Mouse (Mus musculus) kidney, postnatal 0 days (tissue): ENCODE data around the gene Tnrc6c. TPM values are rescaled to one million over a fixed set of nuclear protein-coding genes. Genes with fewer than 3 reads are reported as not detected.

Source experiments
- ATAC-seq: fragments of 200-750 bp; cut with Nextera tagmentation; replicated peaks from 2 replicates; pipeline ENCODE4 v1.8.0; 2017; ENCODE audit warnings: low read depth, moderate number of reproducible peaks, moderate TSS enrichment, moderate library complexity; ENCODE audit not compliant: low FRiP score
- DNase-seq: peaks from one replicate; pipeline ENCODE4 v3.0.0-alpha.2; 2016; ENCODE audit warnings: low spot score
- H3K27ac ChIP-seq: fragments of 300-500 bp; sonication (generic); 2 replicates; pipeline ENCODE4 v1.5.1; 2014; ENCODE audit warnings: mild to moderate bottlenecking
- H3K27me3 ChIP-seq: fragments of 300-500 bp; sonication (generic); 2 replicates; pipeline ENCODE4 v1.6.1; 2014; ENCODE audit warnings: low read length, mixed read lengths; ENCODE audit not compliant: insufficient read depth
- H3K36me3 ChIP-seq: fragments of 300-500 bp; sonication (generic); 2 replicates; pipeline ENCODE4 v1.6.1; 2014; ENCODE audit warnings: low read length, mixed read lengths; ENCODE audit not compliant: insufficient read depth
- H3K4me1 ChIP-seq: fragments of 300-500 bp; sonication (generic); replicated peaks from 2 replicates; pipeline ENCODE4 v1.6.1; 2014; ENCODE audit warnings: antibody characterized with exemption, low read length, mixed read lengths; ENCODE audit not compliant: insufficient read depth
- H3K4me2 ChIP-seq: fragments of 300-500 bp; sonication (generic); 2 replicates; pipeline ENCODE4 v1.6.1; 2014; ENCODE audit warnings: mild to moderate bottlenecking, low read length, moderate library complexity, mixed read lengths
- H3K4me3 ChIP-seq: fragments of 300-500 bp; sonication (generic); replicated peaks from 2 replicates; pipeline ENCODE4 v1.5.1; 2014; ENCODE audit warnings: low read depth, low read length
- H3K9ac ChIP-seq: fragments of 300-500 bp; sonication (generic); 2 replicates; pipeline ENCODE4 v1.6.1; 2014; ENCODE audit warnings: low read depth, low read length
- H3K9me3 ChIP-seq: fragments of 300-500 bp; sonication (generic); replicated peaks from 2 replicates; pipeline ENCODE4 v1.6.1; 2016; ENCODE audit warnings: low read length, inconsistent platforms, mixed read lengths
- CTCF ChIP-seq: IDR thresholded peaks from 2 replicates; pipeline ENCODE4 v1.5.1; 2016; ENCODE audit warnings: antibody characterized with exemption, low read depth, mild to moderate bottlenecking, moderate library complexity
- WGBS: fragments of 180-500 bp; shearing (Covaris S2); extraction: QIAGEN DNeasy Blood & Tissue Kit; methylation state at CpG from one replicate; pipeline ENCODE4 v1.1.7; 2014; 5-methylcytosine and 5-hydroxymethylcytosine counted together
- polyA plus RNA-seq: library from polyadenylated mRNA; unstranded; fragments of >200 nt; fragmentation: Nextera tagmentation; extraction: Ambion mirVana; gene quantifications from 2 replicates; pipeline ENCODE4 v1.2.1, GENCODE M21; 2015

Tnrc6c gene
- polyA plus RNA-seq, 1 experiment from 2014 or later: 8.7 TPM

DNA sequence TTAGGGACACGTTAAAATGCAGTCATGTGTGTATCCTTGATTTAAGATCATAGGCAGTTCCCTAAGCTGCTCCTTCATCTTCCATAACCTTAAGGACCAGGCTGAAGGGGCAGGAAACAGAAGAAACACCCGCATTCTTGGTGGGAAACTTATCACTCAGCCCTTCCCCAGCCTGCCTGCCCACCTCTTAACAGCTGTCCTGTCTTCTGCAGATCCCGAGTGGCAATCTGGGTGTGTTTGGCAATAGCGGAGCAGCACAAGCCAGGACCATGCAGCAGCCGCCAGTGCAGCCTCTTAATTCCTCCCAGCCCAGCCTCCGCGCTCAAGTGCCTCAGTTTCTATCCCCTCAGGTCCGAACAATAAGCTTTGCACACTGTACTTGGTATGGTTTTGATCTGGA, 88.6 kb downstream of the Tnrc6c start:
- DNase-seq (no peak), ATAC-seq (no peak)
- peaks cover 71% of the 10 kb centered on the region for H3K36me3 ChIP-seq
- no peak overlapping the region for H3K27ac ChIP-seq
- no peaks in the 10 kb centered on the region for H3K9me3 ChIP-seq
- no peak overlapping the region for H3K4me2 ChIP-seq
- no peak for TF ChIP-seq CTCF
- no peak overlapping the region for H3K9ac ChIP-seq
- H3K4me1 ChIP-seq: no peaks in the 10 kb centered on the region
- no peak overlapping the region for H3K4me3 ChIP-seq
- H3K27me3 ChIP-seq: no peaks in the 10 kb centered on the region
- WGBS: 88% methylated on average over 8 of the region's 8 CpGs

DNA sequence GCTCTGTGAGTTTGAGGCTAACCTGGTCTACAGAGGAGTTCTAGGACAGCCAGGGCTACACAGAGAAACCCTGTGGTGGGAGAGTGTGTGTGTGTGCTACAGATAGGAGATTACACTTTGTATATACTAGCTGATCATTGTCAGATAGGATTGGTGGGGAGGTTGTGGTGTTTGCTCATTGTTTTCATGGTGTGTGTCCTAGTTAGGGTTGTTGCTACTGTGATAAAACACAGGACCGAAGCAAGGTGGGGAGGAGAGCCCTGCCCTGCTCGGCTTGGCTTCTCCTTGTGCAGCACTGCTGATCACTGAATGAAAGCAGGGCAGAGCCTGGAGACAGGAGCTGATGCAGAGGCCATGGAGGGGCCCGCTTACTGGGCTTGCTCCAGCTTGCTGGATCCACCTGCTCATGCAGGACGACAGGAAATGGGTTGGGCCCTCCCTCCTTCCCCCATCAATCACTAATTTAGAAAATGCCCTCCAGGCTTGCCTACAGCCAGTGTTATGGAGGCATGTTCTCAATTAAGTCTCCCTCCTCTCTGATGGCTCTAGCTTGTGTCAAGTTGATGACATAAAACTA, 89.5 kb downstream of the Tnrc6c start:
- Histone ChIP-seq H3K4me2 (no peak overlapping the region), H3K27ac (no peak overlapping the region), H3K9me3 (no peaks in the 10 kb centered on the region), H3K36me3 (peaks cover 72% of the 10 kb centered on the region), H3K4me1 (no peaks in the 10 kb centered on the region), H3K9ac (no peak overlapping the region), H3K4me3 (no peak overlapping the region), H3K27me3 (no peaks in the 10 kb centered on the region)
- WGBS: 47% methylated on average over 4 of the region's 4 CpGs
- no peak for ATAC-seq
- TF ChIP-seq CTCF: no peak
- no peak for DNase-seq

DNA sequence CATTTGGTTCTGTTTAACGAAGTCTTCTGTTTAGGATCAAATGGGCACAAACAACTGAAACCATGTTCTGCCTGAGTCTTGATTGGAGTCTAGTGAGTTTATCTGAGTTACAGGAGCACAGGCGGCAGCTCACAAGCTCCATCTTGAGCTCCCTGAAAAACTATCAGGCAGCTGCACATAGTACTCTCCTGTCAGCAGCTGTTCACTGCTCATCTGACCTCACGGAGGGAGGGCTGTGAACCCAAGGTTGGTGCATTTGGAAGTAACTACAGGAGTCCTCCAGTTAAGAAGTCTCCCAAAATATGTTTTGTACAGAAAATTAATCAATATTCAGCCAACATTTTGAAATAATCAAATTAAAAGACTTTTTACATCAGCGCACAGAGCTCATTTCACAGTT, 94.5 kb downstream of the Tnrc6c start:
- TF ChIP-seq CTCF: no peak
- no peaks in the 10 kb centered on the region for H3K27me3 ChIP-seq
- H3K4me1 ChIP-seq: no peaks in the 10 kb centered on the region
- H3K4me2 ChIP-seq: no peak overlapping the region
- no peak overlapping the region for H3K27ac ChIP-seq
- WGBS: 85% methylated on average over 4 of the region's 4 CpGs
- no peaks in the 10 kb centered on the region for H3K9me3 ChIP-seq
- H3K36me3 ChIP-seq: peaks cover 62% of the 10 kb centered on the region
- DNase-seq: no peak
- no peak for ATAC-seq
- no peak overlapping the region for H3K9ac ChIP-seq
- H3K4me3 ChIP-seq: no peak overlapping the region

DNA sequence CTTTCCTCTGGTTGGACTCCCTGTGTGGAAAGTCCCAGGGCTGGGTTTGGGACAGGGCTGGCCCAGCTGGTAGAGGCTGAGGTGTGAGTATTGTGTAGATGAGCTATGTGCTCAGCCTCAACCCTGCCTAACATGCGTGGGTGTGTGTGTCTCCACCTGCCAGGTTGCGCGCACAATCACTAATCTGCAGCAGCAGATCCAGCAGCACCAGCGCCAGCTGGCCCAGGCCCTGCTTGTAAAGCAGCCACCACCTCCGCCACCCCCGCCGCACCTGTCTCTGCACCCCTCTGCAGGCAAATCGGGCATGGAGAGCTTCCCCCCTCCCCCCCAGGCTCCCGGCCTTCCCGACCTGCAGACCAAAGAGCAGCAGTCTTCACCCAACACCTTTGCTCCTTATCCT, 95.3 kb downstream of the Tnrc6c start:
- no peak for TF ChIP-seq CTCF
- no peak for ATAC-seq
- Histone ChIP-seq H3K27ac (no peak overlapping the region), H3K4me2 (no peak overlapping the region), H3K9ac (no peak overlapping the region), H3K36me3 (peaks cover 62% of the 10 kb centered on the region), H3K4me3 (no peak overlapping the region), H3K4me1 (no peaks in the 10 kb centered on the region), H3K9me3 (no peaks in the 10 kb centered on the region), H3K27me3 (no peaks in the 10 kb centered on the region)
- WGBS: 88% methylated on average over 10 of the region's 10 CpGs
- no peak for DNase-seq

DNA sequence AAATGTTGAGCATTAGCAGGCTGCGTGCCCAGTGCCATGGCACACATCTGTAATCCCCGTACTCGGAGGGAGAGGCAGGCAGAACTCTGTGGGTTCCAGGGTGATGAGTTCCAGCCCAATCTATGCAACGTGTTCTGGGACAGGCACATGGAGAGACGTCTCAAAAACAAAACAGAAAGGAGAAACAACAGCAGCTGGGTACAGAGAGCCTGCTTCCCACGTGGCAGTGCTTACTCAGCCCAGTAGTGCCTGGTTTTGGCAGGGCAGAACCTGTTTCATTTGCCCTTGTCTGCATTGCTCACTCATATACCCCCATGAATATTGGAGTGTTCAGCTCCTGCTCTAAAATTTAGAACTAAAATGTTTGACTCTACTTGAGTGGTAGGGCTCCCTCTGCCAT, 97.5 kb downstream of the Tnrc6c start:
- no peak overlapping the region for H3K9ac ChIP-seq
- H3K4me1 ChIP-seq: no peaks in the 10 kb centered on the region
- H3K27me3 ChIP-seq: no peaks in the 10 kb centered on the region
- H3K9me3 ChIP-seq: no peaks in the 10 kb centered on the region
- H3K4me2 ChIP-seq: no peak overlapping the region
- 88% methylated on average over 6 of the region's 6 CpGs for WGBS
- peaks cover 54% of the 10 kb centered on the region for H3K36me3 ChIP-seq
- DNase-seq (no peak), ATAC-seq (no peak)
- H3K4me3 ChIP-seq: no peak overlapping the region
- TF ChIP-seq CTCF: no peak
- no peak overlapping the region for H3K27ac ChIP-seq

DNA sequence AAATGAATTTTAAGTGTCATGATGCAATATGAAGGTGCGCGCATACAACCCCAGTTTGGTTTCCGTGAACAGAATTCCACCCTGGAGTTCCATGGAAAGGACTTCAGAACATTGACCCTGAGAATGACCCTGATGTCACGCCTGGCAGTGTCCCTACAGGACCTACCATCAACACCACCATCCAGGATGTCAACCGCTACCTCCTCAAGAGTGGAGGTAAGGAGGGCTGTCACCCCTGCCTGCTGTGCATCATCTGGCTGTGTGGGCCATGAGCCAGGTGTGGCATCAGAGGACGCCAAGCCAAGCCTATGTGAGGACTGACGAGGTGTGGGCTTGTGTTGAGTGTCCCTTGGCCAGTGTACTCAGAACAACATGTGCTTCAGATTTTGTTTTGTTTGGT, 101.8 kb downstream of the Tnrc6c start:
- WGBS: 98% methylated on average over 7 of the region's 7 CpGs
- no peaks in the 10 kb centered on the region for H3K4me1 ChIP-seq
- no peaks in the 10 kb centered on the region for H3K9me3 ChIP-seq
- H3K36me3 ChIP-seq: peaks cover 52% of the 10 kb centered on the region
- no peak overlapping the region for H3K4me3 ChIP-seq
- H3K27ac ChIP-seq: no peak overlapping the region
- no peak for DNase-seq
- H3K9ac ChIP-seq: no peak overlapping the region
- no peak for ATAC-seq
- no peak for TF ChIP-seq CTCF
- H3K27me3 ChIP-seq: no peaks in the 10 kb centered on the region
- no peak overlapping the region for H3K4me2 ChIP-seq

DNA sequence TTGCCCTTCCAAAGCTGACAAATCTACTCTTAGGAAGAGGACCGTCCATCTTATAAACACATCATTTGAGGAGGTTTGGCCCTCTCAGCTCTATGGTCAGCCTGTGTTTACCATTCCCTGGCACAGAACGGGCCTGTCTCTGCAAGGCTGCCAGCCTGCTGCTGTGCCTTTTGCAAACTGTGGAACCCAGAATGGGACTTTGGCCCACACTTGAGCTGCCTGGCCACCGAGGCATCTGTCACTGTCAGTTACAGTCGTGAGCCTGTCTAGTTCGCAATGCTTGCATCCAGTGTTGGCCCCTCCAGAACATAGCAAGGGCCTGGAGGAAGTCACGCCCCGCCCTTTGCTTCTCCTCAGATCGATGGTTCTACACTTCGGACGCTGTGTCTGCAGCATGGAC, 105.2 kb downstream of the Tnrc6c start:
- Histone ChIP-seq H3K36me3 (peaks cover 55% of the 10 kb centered on the region), H3K9ac (no peak overlapping the region), H3K9me3 (no peaks in the 10 kb centered on the region), H3K4me1 (no peaks in the 10 kb centered on the region), H3K4me3 (no peak overlapping the region), H3K27ac (no peak overlapping the region), H3K27me3 (no peaks in the 10 kb centered on the region), H3K4me2 (no peak overlapping the region)
- no peak for TF ChIP-seq CTCF
- DNase-seq (no peak), ATAC-seq (no peak)
- 88% methylated on average over 10 of the region's 10 CpGs for WGBS
